Mouse (Mus musculus) brain, embryonic 14.5 days (tissue): ENCODE data around the gene Zfp729a. TPM values are rescaled to one million over a fixed set of nuclear protein-coding genes. Genes with fewer than 3 reads are reported as not detected.
"Not testable (repeated sequence)": the region's sequence is repeated elsewhere in the genome, so short reads cannot be mapped to it uniquely, and the experiment has no call there.

Experiments
- DNase-seq: peaks from one replicate; pipeline ENCODE4 v3.0.0-alpha.2; 2011; ENCODE audit warnings: low read depth
- CTCF ChIP-seq: fragments of 200-500 bp; IDR thresholded peaks from 2 replicates; pipeline ENCODE4 v1.5.1; 2012; ENCODE audit warnings: inconsistent platforms, mild to moderate bottlenecking, moderate library complexity, borderline replicate concordance; ENCODE audit not compliant: insufficient read depth, insufficient read length; ENCODE audit errors: extremely low read depth
- POLR2A ChIP-seq: fragments of 200-500 bp; IDR thresholded peaks from 2 replicates; pipeline ENCODE4 v1.6.1; 2012; ENCODE audit warnings: mild to moderate bottlenecking, inconsistent platforms, borderline replicate concordance; ENCODE audit not compliant: poor library complexity, insufficient read depth, insufficient read length, severe bottlenecking; ENCODE audit errors: extremely low read depth
- polyA plus RNA-seq: library from polyadenylated mRNA; depleted of rRNA; stranded (reverse); fragments of >200 nt; gene quantifications from 2 replicates; pipeline ENCODE4 v1.2.3, GENCODE M21; 2012; rRNA removed

The Zfp729a gene
- polyA plus RNA-seq: 3.6 and 4.3 TPM in 2 replicates

DNA sequence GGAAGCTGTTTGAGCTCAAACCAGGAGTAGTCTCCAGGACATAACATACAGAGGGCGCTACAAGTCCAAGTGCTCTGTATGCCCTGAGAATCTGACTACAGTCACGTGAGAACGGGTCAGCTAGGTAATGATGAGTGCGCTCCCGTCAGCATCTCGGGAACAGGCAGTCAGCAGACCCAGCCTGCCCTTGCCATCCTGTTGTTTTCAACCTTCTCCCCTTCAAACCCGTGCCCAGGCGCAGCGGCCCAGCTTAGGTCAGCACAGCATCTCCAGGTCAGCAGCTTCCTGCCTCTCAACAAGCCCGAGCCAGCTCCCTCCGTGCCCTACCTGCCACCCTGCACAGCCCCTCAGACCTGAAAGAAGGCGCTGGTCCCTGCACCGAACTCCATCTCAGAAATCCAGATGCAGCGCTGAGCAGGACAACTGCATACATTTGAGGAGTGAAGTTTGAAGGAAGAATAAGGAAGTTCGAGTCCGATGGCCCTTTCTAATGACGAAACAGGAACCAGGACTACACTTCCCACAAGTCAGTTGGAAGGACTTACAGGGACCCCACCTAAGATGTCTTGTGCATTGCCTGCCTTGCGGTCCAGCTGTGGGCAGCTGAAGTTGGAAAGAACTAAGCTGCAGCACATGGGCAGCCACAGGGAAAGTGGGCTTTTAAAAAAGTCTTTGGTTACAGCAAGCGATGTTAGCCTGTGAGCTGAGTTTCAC is at the start of gene Zfp729a, which contains the start of gene Gm49345:
TSS of gene Zfp729a (minus strand) at position 498 of the 714 bp plus-strand sequence.
TSS of gene Gm49345 (minus strand) at position 476 of the 714 bp plus-strand sequence.
- DNase-seq: peak; percentile 98
- peak; percentile 48; the same call in 1 of the 2 replicates for TF ChIP-seq CTCF
- no peak for TF ChIP-seq POLR2A

DNA sequence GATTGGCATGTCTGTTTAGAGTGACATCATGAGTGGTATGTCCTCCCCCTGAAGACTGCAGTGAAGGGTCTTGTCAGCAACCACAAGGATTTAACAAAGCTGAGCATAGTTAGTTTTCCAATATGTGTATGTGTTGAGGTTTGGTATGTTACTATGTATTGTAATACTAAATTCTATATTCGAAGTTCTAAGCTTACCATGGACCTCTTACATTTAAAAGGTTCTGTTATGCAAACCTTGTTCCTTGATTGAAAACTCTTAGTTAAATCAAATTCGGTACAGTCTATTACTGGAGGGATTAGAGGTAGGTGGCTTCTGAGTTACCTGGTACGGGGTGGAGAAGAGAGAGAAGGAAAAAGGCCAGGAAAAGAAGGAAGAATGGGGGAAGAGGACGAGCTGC is 49.4 kb upstream of the Zfp729a start, which contains the start of gene Zfp738:
TSS of gene Zfp738 (minus strand) at position 101 of the 400 bp plus-strand sequence.
- no peak for DNase-seq
- TF ChIP-seq POLR2A (no peak), CTCF (no peak)

DNA sequence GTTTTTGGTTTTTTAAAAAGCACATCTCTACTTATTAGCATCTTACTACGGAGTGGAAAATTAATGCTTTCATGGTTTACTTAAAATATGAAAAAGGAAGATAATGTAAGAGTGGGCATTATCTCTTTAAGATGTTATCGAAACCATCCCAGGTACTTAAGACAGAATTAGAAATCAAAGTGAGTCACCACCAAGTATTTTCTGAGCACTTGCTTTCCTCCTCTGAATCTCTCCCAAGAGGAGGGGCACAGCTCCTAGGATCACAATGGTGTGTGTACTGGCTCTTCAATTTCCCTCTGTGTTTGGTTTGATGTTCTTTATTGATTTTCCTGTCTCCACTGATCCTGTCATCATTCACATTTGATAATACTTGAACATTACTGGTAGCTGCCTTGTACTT is 46.2 kb upstream of the Zfp729a start:
- not testable (repeated sequence) for DNase-seq

GRCm38 (mm10) chr13:67682959-67683735 is 45.6 kb upstream of the Zfp729a start:
- TF ChIP-seq POLR2A: peak; percentile 16; the same call in 1 of the 2 replicates
- peak; percentile 97 for DNase-seq

DNA sequence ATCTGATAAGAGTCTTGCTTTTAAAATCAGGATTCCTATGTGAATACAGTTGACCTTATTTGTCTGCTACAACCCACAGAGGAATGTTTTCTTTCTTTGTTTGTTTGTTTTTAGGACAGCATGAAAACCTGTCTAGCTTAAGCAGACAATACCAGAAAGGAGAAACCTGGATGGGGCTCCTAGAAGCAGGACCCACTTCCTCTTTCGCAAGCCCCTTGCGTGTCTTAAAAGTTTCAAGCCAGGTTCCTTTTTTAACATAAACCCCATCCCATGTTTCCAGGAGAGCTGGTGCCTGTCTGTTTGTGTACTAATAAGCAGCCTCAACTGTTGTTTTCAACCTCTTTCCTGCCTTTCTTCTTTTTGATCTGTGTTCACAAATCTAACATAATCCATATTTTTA is 37.3 kb upstream of the Zfp729a start:
- no peak for DNase-seq
- TF ChIP-seq POLR2A: no peak
- TF ChIP-seq CTCF: no peak

DNA sequence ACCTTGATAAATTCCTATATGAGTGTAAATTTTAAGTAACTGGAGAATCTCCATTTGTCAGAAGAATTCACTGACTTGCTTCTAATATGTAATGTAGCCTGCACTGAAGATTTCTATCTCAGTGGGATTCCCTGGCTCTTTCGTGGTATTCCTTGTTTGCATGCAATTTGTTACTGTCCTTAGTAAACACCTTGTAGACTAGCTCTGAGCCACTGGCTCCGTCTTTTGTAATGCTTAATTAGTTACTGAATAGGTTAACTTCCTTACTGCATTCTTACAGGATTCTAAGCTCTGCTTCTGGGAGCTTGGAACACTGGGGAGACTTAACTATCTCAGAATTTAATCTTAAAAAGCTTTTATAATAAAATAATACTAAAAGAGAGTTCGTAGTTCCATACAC is 14.9 kb upstream of the Zfp729a start:
- TF ChIP-seq CTCF: no peak
- no peak for TF ChIP-seq POLR2A
- DNase-seq: no peak

DNA sequence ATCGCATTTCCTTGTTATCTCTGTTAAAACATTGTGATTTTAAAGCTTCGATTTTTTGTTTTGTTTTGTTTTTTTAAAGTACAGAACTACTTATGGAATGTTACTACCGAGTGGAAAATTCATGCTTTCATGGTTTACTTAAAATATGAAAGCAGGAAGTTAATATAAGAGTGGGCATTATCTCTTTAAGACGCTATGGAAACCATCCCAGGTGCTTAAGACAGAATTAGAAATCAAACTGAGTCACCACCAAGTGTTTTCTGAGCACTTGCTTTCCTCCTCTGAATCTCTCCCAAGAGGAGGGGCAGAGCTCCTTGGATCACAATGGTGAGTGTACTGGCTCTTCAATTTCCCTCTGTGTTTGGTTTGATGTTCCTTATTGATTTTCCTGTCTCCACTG is 27.5 kb downstream of the Zfp729a start:
- TF ChIP-seq CTCF (no peak), POLR2A (no peak)
- DNase-seq: peak; percentile 1

DNA sequence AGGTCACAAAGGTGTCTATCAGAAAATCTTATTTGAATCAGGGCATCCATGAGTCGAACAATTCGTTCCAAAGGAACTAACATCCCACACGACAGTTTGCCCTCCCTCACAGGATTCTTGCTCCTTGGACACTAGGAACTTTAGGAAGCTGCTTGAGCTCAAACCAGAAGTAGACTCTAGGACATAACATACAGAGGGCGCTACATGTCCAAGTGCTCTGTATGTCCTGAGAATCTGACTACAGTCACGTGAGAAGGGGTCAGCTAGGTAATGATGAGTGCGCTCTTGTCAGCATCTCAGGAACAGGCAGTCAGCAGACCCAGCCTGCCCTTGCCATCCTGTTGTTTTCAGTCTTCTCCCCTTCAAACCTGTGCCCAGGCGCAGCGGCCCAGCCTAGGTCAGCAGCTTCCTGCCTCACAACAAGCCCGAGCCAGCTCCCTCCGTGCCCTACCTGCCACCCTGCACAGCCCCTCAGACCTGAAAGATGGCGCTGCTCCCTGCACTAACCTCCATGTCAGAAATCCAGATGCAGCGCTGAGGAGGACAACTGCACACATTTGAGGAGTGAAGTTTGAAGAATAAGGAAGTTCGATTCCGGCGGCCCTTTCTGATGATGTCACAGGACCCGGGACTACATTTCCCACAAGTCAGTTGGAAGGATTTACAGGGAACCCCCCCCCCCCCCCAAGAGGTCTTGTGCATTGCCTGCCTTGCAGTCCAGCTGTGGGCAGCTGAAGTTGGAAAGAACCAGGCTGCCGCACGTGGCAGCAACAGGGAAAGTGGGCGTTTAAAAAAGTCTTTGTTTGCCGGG is 28.3 kb downstream of the Zfp729a start, which contains the start of gene Zfp729b:
TSS of gene Zfp729b (minus strand) at position 642 of the 811 bp plus-strand sequence.
- TF ChIP-seq POLR2A (no peak), CTCF (peak; percentile 25; the same call in 1 of the 2 replicates)

GRCm38 (mm10) chr13:67572591-67573189 is 64.9 kb downstream of the Zfp729a start:
- TF ChIP-seq CTCF: no peak
- no peak for TF ChIP-seq POLR2A
- no peak for DNase-seq

More for the DNA sequence above, 28.3 kb downstream of the Zfp729a start, which contains the start of gene Zfp729b:
- DNase-seq: peak; percentile 97

Other genes with a start within 250 kb of the Zfp729a start
- gene Zfp429, start 238.0 kb downstream of the Zfp729a start, polyA plus RNA-seq: 3.4 and 4.0 TPM in 2 replicates
- gene Zfp459, start 216.4 kb downstream of the Zfp729a start, polyA plus RNA-seq: 0.59 TPM in 2 replicates
- 3.1 and 3.3 TPM in 2 replicates for gene Zfp874a, start 186.2 kb downstream of the Zfp729a start, polyA plus RNA-seq
- gene Zfp874b, start 153.5 kb downstream of the Zfp729a start, polyA plus RNA-seq: 2.9 and 3.3 TPM in 2 replicates
- 5.4 and 5.6 TPM in 2 replicates for gene Zfp58, start 137.2 kb downstream of the Zfp729a start, polyA plus RNA-seq
- gene Gm26965, start 111.6 kb downstream of the Zfp729a start, polyA plus RNA-seq: not detected in 2 replicates
- 23.7 and 25.7 TPM in 2 replicates for gene Zfp87, start 111.6 kb downstream of the Zfp729a start, polyA plus RNA-seq
- 8.5 and 9.0 TPM in 2 replicates for gene Zfp748, start 84.0 kb downstream of the Zfp729a start, polyA plus RNA-seq
- gene Zfp729b, start 28.1 kb downstream of the Zfp729a start, polyA plus RNA-seq: 2.7 and 3.3 TPM in 2 replicates
- not detected in 2 replicates for gene Gm49345, start within 50 bp of the Zfp729a start, polyA plus RNA-seq
- 9.9 and 12.2 TPM in 2 replicates for gene Zfp738, start 49.3 kb upstream of the Zfp729a start, polyA plus RNA-seq
- 7.3 and 10.3 TPM in 2 replicates for gene Zfp65, start 91.4 kb upstream of the Zfp729a start, polyA plus RNA-seq
- gene Zfp85, start 117.4 kb upstream of the Zfp729a start, polyA plus RNA-seq: 4.4 and 4.6 TPM in 2 replicates
- 2.5 and 2.8 TPM in 2 replicates for gene Zfp493, start 141.9 kb upstream of the Zfp729a start, polyA plus RNA-seq
- 4.7 and 5.8 TPM in 2 replicates for gene Zfp273, start 175.9 kb upstream of the Zfp729a start, polyA plus RNA-seq
- 6.0 and 6.1 TPM in 2 replicates for gene Gm10037, start 193.3 kb upstream of the Zfp729a start, polyA plus RNA-seq
- gene BC048507, start 225.5 kb upstream of the Zfp729a start, polyA plus RNA-seq: not detected in 2 replicates